ENCODE assay signal across 11 mouse cellular contexts in genomic region chr11:120571122-120571521, GRCm38 (mm10). TPM values are rescaled to one million over a fixed set of nuclear protein-coding genes. Genes with fewer than 3 reads are reported as not detected.
DNase-seq lines count a peak whose midpoint lies in the region; ATAC-seq and TF ChIP-seq lines count a peak whose summit lies in the region.
"Had no signal": no experiment of that assay in that cellular context is flagged by ENCODE, and none has a peak within 500 bp of the region (broad histone marks: within the 10 kb centered on the region; RNA-seq: fewer than 3 reads in every experiment).

No protein-coding gene starts in this region.

- TF ChIP-seq CTCF in forebrain, postnatal 0 days (IDR thresholded peaks at IDR 0.05; ENCODE audit: low read depth) = no peak
- no peak for TF ChIP-seq CTCF in bone marrow macrophage, adult 2 months (IDR thresholded peaks at IDR 0.05; ENCODE audit: low read depth, low read length)
- no peak for TF ChIP-seq CTCF in layer of hippocampus, adult 2 months (conservative IDR thresholded peaks at IDR 0.05)

- H3K9me3 ChIP-seq in forebrain, embryonic 10.5 days = no peaks in the 10 kb centered on the region
- no peaks in the 10 kb centered on the region for H3K9me3 ChIP-seq in forebrain, postnatal 0 days (ENCODE audit: low read length)
- no peaks in the 10 kb centered on the region for H3K9me3 ChIP-seq in intestine, embryonic 14.5 days (ENCODE audit: control insufficient read depth, low read length)
- H3K9me3 ChIP-seq in midbrain, embryonic 13.5 days = no peaks in the 10 kb centered on the region

- no peak overlapping the region; the same call in 1 of the 2 replicates for H3K4me2 ChIP-seq in forebrain, postnatal 0 days (ENCODE audit: low read depth)
- peak overlapping the region; percentile 81 for H3K4me2 ChIP-seq in intestine, embryonic 14.5 days (ENCODE audit: low read length)
- H3K4me2 ChIP-seq in midbrain, embryonic 13.5 days (replicated peaks) = peak overlapping the region; percentile 91

- no peak for ATAC-seq in forebrain, postnatal 0 days
- no peak for ATAC-seq in intestine, embryonic 14.5 days (replicated peaks; ENCODE audit: low FRiP score, low TSS enrichment, low read depth)
- no peak for ATAC-seq in midbrain, embryonic 13.5 days

- peaks cover 55% of the 10 kb centered on the region for H3K36me3 ChIP-seq in forebrain, embryonic 10.5 days (replicated peaks)
- peaks cover 46% of the 10 kb centered on the region for H3K36me3 ChIP-seq in forebrain, postnatal 0 days (ENCODE audit: insufficient read depth)
- peaks cover 47% of the 10 kb centered on the region for H3K36me3 ChIP-seq in intestine, embryonic 14.5 days (ENCODE audit: control insufficient read depth, insufficient read depth, low read length)
- peaks cover 50% of the 10 kb centered on the region for H3K36me3 ChIP-seq in midbrain, embryonic 13.5 days

- H3K27me3 ChIP-seq in forebrain, embryonic 10.5 days (ENCODE audit: poor library complexity, severe bottlenecking) = no peaks in the 10 kb centered on the region
- H3K27me3 ChIP-seq in forebrain, postnatal 0 days (ENCODE audit: insufficient read depth, low read length) = no peaks in the 10 kb centered on the region
- H3K27me3 ChIP-seq in intestine, embryonic 14.5 days (replicated peaks; ENCODE audit: control insufficient read depth, insufficient read depth, low read length) = no peaks in the 10 kb centered on the region
- H3K27me3 ChIP-seq in midbrain, embryonic 13.5 days = no peaks in the 10 kb centered on the region

- H3K9ac ChIP-seq in forebrain, postnatal 0 days = no peak overlapping the region
- peak overlapping the region; percentile 94; the same call in 1 of the 2 replicates for H3K9ac ChIP-seq in intestine, embryonic 14.5 days (ENCODE audit: low read length)
- peak overlapping the region; percentile 83 for H3K9ac ChIP-seq in midbrain, embryonic 13.5 days (replicated peaks)

- 88% methylated on average over 3 of the region's 3 CpGs for WGBS in forebrain, embryonic 10.5 days
- 79% methylated on average over 3 of the region's 3 CpGs for WGBS in forebrain, postnatal 0 days
- 76% methylated on average over 3 of the region's 3 CpGs for WGBS in intestine, embryonic 14.5 days
- 89% methylated on average over 3 of the region's 3 CpGs for WGBS in midbrain, embryonic 13.5 days

- no peak for DNase-seq in forebrain, embryonic 10.5 days (ENCODE audit: extremely low spot score, low spot score)
- no peak for DNase-seq in forebrain, postnatal 0 days
- DNase-seq in intestine, embryonic 14.5 days (ENCODE audit: low spot score) = no peak
- DNase-seq in layer of hippocampus, adult 2 months (ENCODE audit: low spot score in 2 of 2) = no peak
- no peak for DNase-seq in left cerebral cortex, adult 11 months (ENCODE audit: low spot score)
- DNase-seq in ovary, postnatal 14 days (ENCODE audit: low spot score) = no peak
- DNase-seq: cerebellum, adult 18-20 months; thymus, postnatal 14 days had no signal

- TF ChIP-seq POLR2A in bone marrow macrophage, adult 2 months (IDR thresholded peaks at IDR 0.05; ENCODE audit: borderline replicate concordance, low read depth, low read length) = no peak

- H3K4me1 ChIP-seq in forebrain, embryonic 10.5 days = peaks cover 30% of the 10 kb centered on the region
- H3K4me1 ChIP-seq in forebrain, postnatal 0 days (ENCODE audit: insufficient read depth) = 0 out of 2 replicates have a peak, but pooled peaks cover 7% of the 10 kb centered on the region
- peaks cover 15% of the 10 kb centered on the region for H3K4me1 ChIP-seq in bone marrow macrophage, adult 2 months (ENCODE audit: control insufficient read depth, insufficient read depth, low read length)
- peaks cover 15% of the 10 kb centered on the region for H3K4me1 ChIP-seq in intestine, embryonic 14.5 days (replicated peaks; ENCODE audit: control insufficient read depth, insufficient read depth, low read length)
- H3K4me1 ChIP-seq in midbrain, embryonic 13.5 days (replicated peaks) = peaks cover 28% of the 10 kb centered on the region

- no peak overlapping the region for H3K27ac ChIP-seq in forebrain, embryonic 10.5 days
- H3K27ac ChIP-seq in forebrain, postnatal 0 days (ENCODE audit: low read depth, low read length) = no peak overlapping the region
- peak overlapping the region; percentile 10; the same call in 1 of the 2 replicates for H3K27ac ChIP-seq in bone marrow macrophage, adult 2 months (ENCODE audit: insufficient read depth, low read depth, low read length)
- no peak overlapping the region for H3K27ac ChIP-seq in intestine, embryonic 14.5 days (ENCODE audit: low read depth)
- no peak overlapping the region for H3K27ac ChIP-seq in midbrain, embryonic 13.5 days
- no peak overlapping the region for H3K27ac ChIP-seq in layer of hippocampus, adult 2 months

- peak overlapping the region; percentile 95 for H3K4me3 ChIP-seq in forebrain, embryonic 10.5 days
- no peak overlapping the region; the same call in 1 of the 2 replicates for H3K4me3 ChIP-seq in forebrain, postnatal 0 days (ENCODE audit: low read depth, low read length)
- H3K4me3 ChIP-seq in bone marrow macrophage, adult 2 months (ENCODE audit: insufficient read depth, low read length) = peak overlapping the region; percentile 89
- H3K4me3 ChIP-seq in intestine, embryonic 14.5 days (ENCODE audit: low read depth, low read length) = peak overlapping the region; percentile 98
- peak overlapping the region; percentile 90 for H3K4me3 ChIP-seq in midbrain, embryonic 13.5 days (replicated peaks)
- no peak overlapping the region for H3K4me3 ChIP-seq in layer of hippocampus, adult 2 months

RNA-seq across cellular contexts. Expression of gene P4hb, which starts 1.9 kb away (rescaled TPM):
- polyA plus RNA-seq in forebrain, embryonic 10.5 days (2016; fragmentation: Nextera tagmentation; extraction: Ambion mirVana) = 485 and 533 TPM in 2 replicates
- 162 and 174 TPM in 2 replicates for total RNA-seq in forebrain, postnatal 0 days (2014; rRNA removed)
- 208 and 218 TPM in 2 replicates for polyA plus RNA-seq in forebrain, postnatal 0 days (2015; fragmentation: Nextera tagmentation; extraction: Ambion mirVana)
- polyA plus RNA-seq in bone marrow macrophage, adult 2 months (2012; ENCODE audit: insufficient read depth, insufficient read length, missing spikeins) = 292 and 334 TPM in 2 replicates
- polyA plus RNA-seq in intestine, embryonic 14.5 days (2014; fragmentation: Nextera tagmentation; extraction: Ambion mirVana) = 746 and 800 TPM in 2 replicates
- polyA plus RNA-seq in midbrain, embryonic 13.5 days (2015; fragmentation: Nextera tagmentation; extraction: Ambion mirVana) = 279 and 297 TPM in 2 replicates
- total RNA-seq in layer of hippocampus, adult 2 months (2021) = 100 to 1,000 TPM; 106 to 118 TPM

RNA-seq across cellular contexts. Expression of gene Arhgdia, which starts 10.3 kb away (rescaled TPM):
- polyA plus RNA-seq in forebrain, embryonic 10.5 days (2016; fragmentation: Nextera tagmentation; extraction: Ambion mirVana) = 744 and 753 TPM in 2 replicates
- 214 and 237 TPM in 2 replicates for total RNA-seq in forebrain, postnatal 0 days (2014; rRNA removed)
- 416 and 435 TPM in 2 replicates for polyA plus RNA-seq in forebrain, postnatal 0 days (2015; fragmentation: Nextera tagmentation; extraction: Ambion mirVana)
- 628 and 760 TPM in 2 replicates for polyA plus RNA-seq in bone marrow macrophage, adult 2 months (2012; ENCODE audit: insufficient read depth, insufficient read length, missing spikeins)
- polyA plus RNA-seq in intestine, embryonic 14.5 days (2014; fragmentation: Nextera tagmentation; extraction: Ambion mirVana) = 627 and 633 TPM in 2 replicates
- 452 and 461 TPM in 2 replicates for polyA plus RNA-seq in midbrain, embryonic 13.5 days (2015; fragmentation: Nextera tagmentation; extraction: Ambion mirVana)
- 100 to 1,000 TPM; 270 to 277 TPM for total RNA-seq in layer of hippocampus, adult 2 months (2021)

RNA-seq across cellular contexts. Expression of gene Ppp1r27, which starts 20.2 kb away (rescaled TPM):
- polyA plus RNA-seq in forebrain, embryonic 10.5 days (2016; fragmentation: Nextera tagmentation; extraction: Ambion mirVana) = not detected in 2 replicates
- not detected in 2 replicates for total RNA-seq in forebrain, postnatal 0 days (2014; rRNA removed)
- not detected in 2 replicates for polyA plus RNA-seq in forebrain, postnatal 0 days (2015; fragmentation: Nextera tagmentation; extraction: Ambion mirVana)
- not detected in 2 replicates for polyA plus RNA-seq in bone marrow macrophage, adult 2 months (2012; ENCODE audit: insufficient read depth, insufficient read length, missing spikeins)
- polyA plus RNA-seq in intestine, embryonic 14.5 days (2014; fragmentation: Nextera tagmentation; extraction: Ambion mirVana) = 0.24 TPM in 1 of 2 replicates, not detected in the other
- not detected in 2 replicates for polyA plus RNA-seq in midbrain, embryonic 13.5 days (2015; fragmentation: Nextera tagmentation; extraction: Ambion mirVana)
- not detected for total RNA-seq in layer of hippocampus, adult 2 months (2021)
- total RNA-seq: left cerebral cortex, postnatal 14 days had no signal

RNA-seq across cellular contexts. Expression of gene Mcrip1, which starts 21.6 kb away (rescaled TPM):
- polyA plus RNA-seq in forebrain, embryonic 10.5 days (2016; fragmentation: Nextera tagmentation; extraction: Ambion mirVana) = 205 and 212 TPM in 2 replicates
- 103 and 105 TPM in 2 replicates for total RNA-seq in forebrain, postnatal 0 days (2014; rRNA removed)
- 261 and 275 TPM in 2 replicates for polyA plus RNA-seq in forebrain, postnatal 0 days (2015; fragmentation: Nextera tagmentation; extraction: Ambion mirVana)
- 63.5 and 64.0 TPM in 2 replicates for polyA plus RNA-seq in bone marrow macrophage, adult 2 months (2012; ENCODE audit: insufficient read depth, insufficient read length, missing spikeins)
- polyA plus RNA-seq in intestine, embryonic 14.5 days (2014; fragmentation: Nextera tagmentation; extraction: Ambion mirVana) = 191 and 209 TPM in 2 replicates
- polyA plus RNA-seq in midbrain, embryonic 13.5 days (2015; fragmentation: Nextera tagmentation; extraction: Ambion mirVana) = 240 and 242 TPM in 2 replicates
- total RNA-seq in layer of hippocampus, adult 2 months (2021) = 10 to 100 TPM; 65.2 to 67.6 TPM

RNA-seq across cellular contexts. Expression of gene Alyref, which starts 27.0 kb away (rescaled TPM):
- 618 and 646 TPM in 2 replicates for polyA plus RNA-seq in forebrain, embryonic 10.5 days (2016; fragmentation: Nextera tagmentation; extraction: Ambion mirVana)
- total RNA-seq in forebrain, postnatal 0 days (2014; rRNA removed) = 99.8 and 111 TPM in 2 replicates
- 207 and 238 TPM in 2 replicates for polyA plus RNA-seq in forebrain, postnatal 0 days (2015; fragmentation: Nextera tagmentation; extraction: Ambion mirVana)
- polyA plus RNA-seq in bone marrow macrophage, adult 2 months (2012; ENCODE audit: insufficient read depth, insufficient read length, missing spikeins) = 97.5 and 121 TPM in 2 replicates
- 387 and 448 TPM in 2 replicates for polyA plus RNA-seq in intestine, embryonic 14.5 days (2014; fragmentation: Nextera tagmentation; extraction: Ambion mirVana)
- 303 and 358 TPM in 2 replicates for polyA plus RNA-seq in midbrain, embryonic 13.5 days (2015; fragmentation: Nextera tagmentation; extraction: Ambion mirVana)
- total RNA-seq in layer of hippocampus, adult 2 months (2021) = 10 to 100 TPM; 58.0 to 66.8 TPM

Comparison
In these comparisons a context has a peak if more than half of its experiments do, and no peak if none do; other contexts are left out.
1. H3K4me3 ChIP-seq: peak in forebrain, embryonic 10.5 days (single experiment), bone marrow macrophage, adult 2 months (single experiment), intestine, embryonic 14.5 days (single experiment) and midbrain, embryonic 13.5 days (single experiment); none in forebrain, postnatal 0 days (single experiment) and layer of hippocampus, adult 2 months (single experiment).